Mouse (Mus musculus) liver, postnatal 0 days (tissue): ENCODE results near the gene Adamts16.

Experiments
- CTCF ChIP-seq: sonication (generic); IDR thresholded peaks from 2 replicates; pipeline ENCODE4 v1.5.1; 2016; ENCODE audit warnings: antibody characterized with exemption, low read depth
- EP300 ChIP-seq: IDR thresholded peaks from 2 replicates; pipeline ENCODE4 v1.6.1; 2016; ENCODE audit warnings: antibody characterized with exemption, low read depth, mild to moderate bottlenecking

- TF ChIP-seq EP300: no peak
- no peak for TF ChIP-seq CTCF
Measured at GRCm38 (mm10) chr13:70684976-70685609, 156.5 kb downstream of the Adamts16 start.
